Mouse (Mus musculus): ENCODE measurements around the gene Utp4. TPM values are rescaled to one million over a fixed set of nuclear protein-coding genes. Genes with fewer than 3 reads are reported as not detected.

The Utp4 gene
- polyA plus RNA-seq, 1 experiment from 2014 or later: 74.4 TPM

DNA sequence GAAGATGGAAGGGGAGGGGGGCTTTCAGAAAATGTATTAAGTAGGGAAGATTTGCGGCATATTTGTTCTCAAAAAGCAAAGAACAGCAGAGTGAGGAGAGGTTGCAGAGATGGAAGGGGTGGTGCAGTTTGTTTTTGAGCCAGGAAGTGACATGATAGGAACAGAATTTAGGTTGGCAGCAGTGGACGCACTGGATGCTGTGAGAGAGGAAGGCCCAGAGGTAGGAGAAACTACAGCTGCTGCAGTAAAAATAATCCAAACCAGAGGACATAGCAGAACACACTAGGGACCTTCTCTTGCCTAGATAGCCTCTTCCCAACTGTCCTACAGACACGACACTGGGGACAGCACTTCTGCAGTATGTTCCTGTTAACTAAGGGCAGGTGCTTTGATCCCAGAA, 51.3 kb downstream of the Utp4 start:
- H3K27me3 ChIP-seq: no peaks in the 10 kb centered on the region
- ATAC-seq (ENCODE audit: insufficient number of reproducible peaks, insufficient read depth, low FRiP score, low TSS enrichment, low read depth): no peak
- 65% methylated on average over 3 of the region's 3 CpGs for WGBS

DNA sequence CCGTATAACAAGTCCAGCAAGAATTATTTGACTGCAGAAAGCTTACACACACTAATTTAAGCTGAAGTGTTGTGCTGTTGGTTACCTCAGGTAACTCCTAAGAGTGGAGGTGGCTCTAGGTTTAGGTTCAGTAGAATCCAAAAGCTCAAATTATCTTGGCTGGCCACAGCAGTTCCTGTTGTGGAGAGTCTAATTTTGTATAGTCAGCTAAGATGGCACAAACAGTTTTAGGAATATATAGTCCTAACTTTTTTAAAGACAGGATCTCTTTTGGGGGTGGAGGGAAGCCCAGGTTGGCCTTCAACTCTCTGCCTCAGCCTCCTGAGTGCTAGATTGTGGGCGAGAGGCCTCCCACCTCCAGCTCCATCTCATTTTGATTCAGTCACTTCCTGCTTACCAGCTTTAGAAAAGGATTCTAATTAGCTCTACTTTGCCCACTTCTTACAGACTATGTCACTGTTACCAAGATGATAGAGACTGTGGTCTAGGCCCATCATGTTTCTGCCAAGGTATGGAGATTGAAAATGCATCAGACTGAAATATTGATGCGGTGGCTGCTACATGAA, 55.3 kb downstream of the Utp4 start:
- Histone ChIP-seq H3K9ac (no peak overlapping the region), H3K4me1 (peaks cover 3% of the 10 kb centered on the region; the same call in 1 of the 2 replicates), H3K27ac (no peak overlapping the region), H3K27me3 (no peaks in the 10 kb centered on the region), H3K4me3 (no peak overlapping the region), H3K9me3 (no peaks in the 10 kb centered on the region), H3K36me3 (0 out of 2 replicates have a peak, but pooled peaks cover 3% of the 10 kb centered on the region), H3K4me2 (no peak overlapping the region)
- no peak for ATAC-seq (ENCODE audit: insufficient number of reproducible peaks, insufficient read depth, low FRiP score, low TSS enrichment, low read depth)
- WGBS: 85% methylated on average over 3 of the region's 3 CpGs

More for the DNA sequence above, 51.3 kb downstream of the Utp4 start:
- H3K27ac ChIP-seq: no peak overlapping the region
- H3K4me1 ChIP-seq: peaks cover under 1% of the 10 kb centered on the region
- no peak overlapping the region for H3K9ac ChIP-seq
- H3K9me3 ChIP-seq: no peaks in the 10 kb centered on the region
- no peak overlapping the region for H3K4me2 ChIP-seq
- no peak overlapping the region for H3K4me3 ChIP-seq
- H3K36me3 ChIP-seq: no peaks in the 10 kb centered on the region

DNA sequence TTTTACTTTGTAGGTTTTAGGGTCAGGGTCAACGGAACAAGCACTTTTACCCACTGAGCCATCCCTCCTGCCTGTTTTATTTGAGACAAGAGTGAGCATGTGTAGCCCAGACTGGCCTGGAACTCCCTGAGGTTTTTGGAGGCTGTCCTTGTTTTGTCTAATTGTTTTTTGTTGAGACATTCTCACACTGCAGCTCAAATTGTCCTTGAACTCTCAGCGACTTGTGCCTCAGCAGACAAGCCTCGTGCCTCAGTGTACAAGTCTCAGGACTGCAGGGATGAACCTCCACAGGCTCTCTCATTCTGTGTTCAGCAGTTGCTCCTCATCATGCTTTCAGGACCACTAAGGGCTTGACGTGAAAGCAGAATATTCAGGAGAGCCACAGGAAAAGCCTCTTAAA, 58.3 kb downstream of the Utp4 start:
- no peaks in the 10 kb centered on the region for H3K27me3 ChIP-seq
- peaks cover 3% of the 10 kb centered on the region; the same call in 1 of the 2 replicates for H3K4me1 ChIP-seq
- H3K9me3 ChIP-seq: no peaks in the 10 kb centered on the region
- H3K27ac ChIP-seq: no peak overlapping the region
- no peak overlapping the region for H3K4me3 ChIP-seq
- H3K4me2 ChIP-seq: no peak overlapping the region
- WGBS: 64% methylated on average over 4 of the region's 4 CpGs
- no peak overlapping the region for H3K9ac ChIP-seq
- no peak for ATAC-seq (ENCODE audit: insufficient number of reproducible peaks, insufficient read depth, low FRiP score, low TSS enrichment, low read depth)
- 0 out of 2 replicates have a peak, but pooled peaks cover 3% of the 10 kb centered on the region for H3K36me3 ChIP-seq

DNA sequence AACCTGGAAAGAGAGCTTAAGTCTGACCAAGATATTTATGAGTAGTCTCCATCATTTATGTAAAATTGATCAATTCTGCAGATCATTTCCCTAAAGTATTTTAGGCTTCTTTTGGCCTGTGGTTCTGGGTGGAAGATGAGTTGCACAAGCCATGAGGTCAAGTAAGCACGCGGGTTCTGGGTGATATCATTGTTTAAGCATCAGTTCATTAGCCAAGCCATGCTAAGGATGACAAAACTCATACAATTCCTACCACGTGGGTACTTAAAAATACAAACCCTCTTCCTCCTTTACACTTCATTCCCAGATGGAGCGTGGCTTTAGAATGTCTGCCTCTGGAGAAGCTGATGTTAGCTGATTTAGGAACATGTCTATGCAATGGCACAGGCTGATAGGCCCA, 60.1 kb downstream of the Utp4 start:
- no peak overlapping the region for H3K4me2 ChIP-seq
- H3K4me1 ChIP-seq: peaks cover 3% of the 10 kb centered on the region; the same call in 1 of the 2 replicates
- ATAC-seq (ENCODE audit: insufficient number of reproducible peaks, insufficient read depth, low FRiP score, low TSS enrichment, low read depth): no peak
- no peak overlapping the region for H3K9ac ChIP-seq
- H3K9me3 ChIP-seq: no peaks in the 10 kb centered on the region
- no peak overlapping the region for H3K4me3 ChIP-seq
- 81% methylated on average over 4 of the region's 4 CpGs for WGBS
- no peaks in the 10 kb centered on the region for H3K27me3 ChIP-seq
- no peak overlapping the region for H3K27ac ChIP-seq
- 0 out of 2 replicates have a peak, but pooled peaks cover 3% of the 10 kb centered on the region for H3K36me3 ChIP-seq

DNA sequence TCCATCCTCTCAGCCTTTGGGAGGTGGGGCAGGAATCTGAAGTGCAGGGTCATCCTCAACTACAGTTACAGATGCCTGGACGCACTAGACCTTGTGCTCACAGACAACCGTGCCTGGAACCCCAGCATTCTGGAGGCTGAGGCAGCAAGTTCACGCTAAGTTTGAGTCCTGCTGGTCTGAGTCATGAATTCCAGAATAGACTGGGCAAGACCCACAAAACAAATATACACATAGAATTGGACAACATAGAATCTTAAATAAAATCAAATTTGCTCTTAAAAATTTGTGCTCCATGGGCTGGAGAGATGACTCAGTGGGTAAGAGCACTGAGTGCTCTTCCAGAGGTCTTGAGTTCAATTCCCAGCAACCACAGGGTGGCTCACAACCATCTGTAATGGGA, 63.6 kb downstream of the Utp4 start:
- H3K9me3 ChIP-seq: no peaks in the 10 kb centered on the region
- no peaks in the 10 kb centered on the region for H3K4me1 ChIP-seq
- H3K27ac ChIP-seq: no peak overlapping the region
- no peaks in the 10 kb centered on the region for H3K27me3 ChIP-seq
- no peak overlapping the region for H3K4me3 ChIP-seq
- WGBS: 89% methylated on average over 3 of the region's 3 CpGs
- no peak overlapping the region for H3K9ac ChIP-seq
- H3K36me3 ChIP-seq: no peaks in the 10 kb centered on the region
- no peak for ATAC-seq (ENCODE audit: insufficient number of reproducible peaks, insufficient read depth, low FRiP score, low TSS enrichment, low read depth)
- no peak overlapping the region for H3K4me2 ChIP-seq

DNA sequence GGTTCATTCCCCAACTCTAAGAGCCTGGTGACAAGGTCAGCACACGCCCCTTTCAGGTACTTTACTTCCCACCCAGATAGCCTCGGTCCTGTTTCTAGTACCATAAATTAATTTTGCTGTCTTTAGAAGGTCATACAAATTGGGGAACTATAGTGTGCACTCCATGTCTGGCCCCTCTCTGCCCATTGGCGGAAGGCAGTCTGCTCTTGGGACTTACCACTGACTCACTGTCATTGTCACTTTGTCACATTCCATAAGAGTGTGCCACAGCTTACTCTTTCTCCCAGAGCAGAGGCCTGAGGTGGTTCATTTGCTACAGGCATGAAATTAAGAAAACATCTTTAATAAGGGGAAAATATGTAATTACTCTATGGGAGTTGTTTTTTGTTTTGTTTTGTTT, 64.8 kb downstream of the Utp4 start:
- no peaks in the 10 kb centered on the region for H3K9me3 ChIP-seq
- H3K27ac ChIP-seq: no peak overlapping the region
- WGBS: 87% methylated on average over 3 of the region's 3 CpGs
- no peak overlapping the region for H3K4me3 ChIP-seq
- peaks cover 6% of the 10 kb centered on the region for H3K4me1 ChIP-seq
- no peak for ATAC-seq (ENCODE audit: insufficient number of reproducible peaks, insufficient read depth, low FRiP score, low TSS enrichment, low read depth)
- no peaks in the 10 kb centered on the region for H3K27me3 ChIP-seq
- H3K36me3 ChIP-seq: no peaks in the 10 kb centered on the region
- no peak overlapping the region for H3K4me2 ChIP-seq
- no peak overlapping the region for H3K9ac ChIP-seq

DNA sequence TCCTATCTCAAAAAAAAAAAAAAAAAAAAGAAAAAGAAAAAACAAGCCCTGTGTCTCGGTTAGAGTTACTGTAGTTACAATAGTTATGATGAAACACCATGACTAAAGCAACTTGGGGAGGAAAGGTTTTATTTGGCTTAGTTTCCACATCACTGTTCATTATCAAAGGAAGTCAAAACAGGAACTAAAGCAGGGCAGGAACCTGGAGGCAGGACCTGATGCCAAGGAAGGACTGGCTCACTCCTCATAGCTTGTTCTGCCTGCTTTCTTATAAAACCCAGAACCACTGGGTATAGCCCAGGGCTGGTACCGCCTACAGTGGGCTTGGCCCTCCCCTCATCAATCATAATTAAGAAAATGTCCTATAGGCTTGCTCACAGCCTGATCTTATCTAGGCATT, 66.2 kb downstream of the Utp4 start:
- 74% methylated on average over 2 of the region's 2 CpGs for WGBS
- H3K27ac ChIP-seq: no peak overlapping the region
- H3K4me3 ChIP-seq: no peak overlapping the region
- no peak overlapping the region for H3K9ac ChIP-seq
- H3K4me1 ChIP-seq: peaks cover 10% of the 10 kb centered on the region
- no peak for ATAC-seq (ENCODE audit: insufficient number of reproducible peaks, insufficient read depth, low FRiP score, low TSS enrichment, low read depth)
- no peaks in the 10 kb centered on the region for H3K36me3 ChIP-seq
- no peaks in the 10 kb centered on the region for H3K27me3 ChIP-seq
- H3K4me2 ChIP-seq: no peak overlapping the region
- no peaks in the 10 kb centered on the region for H3K9me3 ChIP-seq

DNA sequence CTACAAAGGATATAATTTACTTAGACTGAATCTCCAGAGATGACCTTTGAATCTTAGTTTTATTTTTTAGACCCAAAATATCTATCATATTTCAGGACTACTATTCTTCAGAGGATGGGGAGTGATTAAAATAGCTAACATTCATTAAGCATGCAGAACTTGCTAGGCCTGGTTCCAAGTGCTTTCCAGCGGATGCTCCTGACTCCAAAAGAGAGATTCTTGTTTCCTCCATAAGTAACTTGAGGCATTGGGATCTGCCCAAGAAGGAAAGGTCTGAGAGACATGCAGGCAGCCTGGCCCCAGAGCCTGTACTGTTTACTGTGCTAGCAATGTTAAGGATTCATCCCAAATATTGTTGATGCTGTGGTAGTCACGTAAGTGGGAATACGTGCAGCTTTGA, 68.9 kb downstream of the Utp4 start:
- Histone ChIP-seq H3K27me3 (no peaks in the 10 kb centered on the region), H3K36me3 (no peaks in the 10 kb centered on the region), H3K27ac (no peak overlapping the region), H3K4me1 (peaks cover 10% of the 10 kb centered on the region), H3K9me3 (no peaks in the 10 kb centered on the region), H3K9ac (no peak overlapping the region), H3K4me3 (no peak overlapping the region), H3K4me2 (no peak overlapping the region)
- no peak for ATAC-seq (ENCODE audit: insufficient number of reproducible peaks, insufficient read depth, low FRiP score, low TSS enrichment, low read depth)
- WGBS: 70% methylated on average over 3 of the region's 3 CpGs

DNA sequence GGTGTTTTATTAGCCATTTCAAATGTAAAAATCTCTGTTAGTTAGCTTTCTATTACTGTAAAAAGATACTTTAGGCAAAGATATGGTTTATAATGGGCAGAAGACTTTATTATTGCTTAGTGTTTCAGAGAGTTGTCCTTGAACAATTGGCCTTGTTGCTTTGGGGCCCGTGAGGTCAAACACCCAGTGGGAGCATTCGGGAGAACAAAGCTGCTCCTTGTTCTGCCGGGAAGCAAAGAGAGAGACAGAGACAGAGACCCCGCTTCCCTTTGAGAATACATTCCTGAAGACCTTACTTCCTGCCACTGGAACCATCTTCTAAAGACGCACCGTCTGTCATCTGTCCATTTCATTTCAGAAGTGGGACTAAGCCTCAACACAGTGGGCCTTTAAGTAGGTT, 69.9 kb downstream of the Utp4 start:
- Histone ChIP-seq H3K27me3 (no peaks in the 10 kb centered on the region), H3K4me2 (no peak overlapping the region), H3K27ac (no peak overlapping the region), H3K36me3 (no peaks in the 10 kb centered on the region), H3K9ac (no peak overlapping the region), H3K9me3 (no peaks in the 10 kb centered on the region), H3K4me1 (peaks cover 10% of the 10 kb centered on the region), H3K4me3 (no peak overlapping the region)
- ATAC-seq (ENCODE audit: insufficient number of reproducible peaks, insufficient read depth, low FRiP score, low TSS enrichment, low read depth): no peak
- 31% methylated on average over 6 of the region's 6 CpGs for WGBS

DNA sequence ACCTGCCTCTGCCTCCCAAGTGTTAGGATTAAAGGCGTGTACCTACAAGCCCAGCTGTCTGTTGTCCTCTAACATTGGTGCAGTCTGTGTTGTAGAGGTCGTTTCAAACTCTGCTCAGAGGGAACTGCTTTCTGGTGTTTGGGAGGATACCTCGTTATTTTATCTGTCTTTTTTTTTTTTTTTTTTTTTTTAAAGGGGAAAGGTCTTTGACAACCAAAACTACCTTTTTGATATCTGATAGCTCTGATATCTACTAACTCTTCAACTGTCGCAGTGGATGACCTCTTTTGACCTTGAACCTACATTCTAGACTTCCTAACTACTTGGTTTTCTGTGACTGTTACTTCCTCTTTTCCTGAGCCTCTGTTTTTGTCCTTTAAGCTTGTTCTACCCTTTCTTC, 71.1 kb downstream of the Utp4 start:
- WGBS: 54% methylated on average over 4 of the region's 4 CpGs
- Histone ChIP-seq H3K4me1 (peaks cover 10% of the 10 kb centered on the region), H3K9me3 (no peaks in the 10 kb centered on the region), H3K4me2 (no peak overlapping the region), H3K27me3 (no peaks in the 10 kb centered on the region), H3K4me3 (no peak overlapping the region), H3K9ac (no peak overlapping the region), H3K27ac (no peak overlapping the region), H3K36me3 (no peaks in the 10 kb centered on the region)
- ATAC-seq (ENCODE audit: insufficient number of reproducible peaks, insufficient read depth, low FRiP score, low TSS enrichment, low read depth): no peak

DNA sequence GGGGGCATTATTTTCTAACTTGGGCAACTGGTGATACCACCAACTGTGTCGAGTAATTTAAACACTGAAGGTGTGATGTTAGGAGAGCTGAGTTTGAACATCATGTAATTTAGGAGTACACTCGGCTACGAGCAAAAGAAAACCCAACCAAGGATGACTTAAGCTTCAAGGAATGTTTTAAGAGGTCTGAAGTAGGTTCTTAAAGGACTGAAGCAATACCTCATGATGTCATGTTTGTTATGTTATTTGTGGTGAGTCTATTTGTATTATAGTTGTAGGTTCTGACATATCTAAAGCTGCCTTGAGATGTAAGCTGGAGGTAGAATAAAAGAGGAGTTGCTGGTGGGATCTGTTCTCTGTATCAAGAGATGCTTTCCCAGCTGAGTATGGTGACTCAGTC, 76.5 kb downstream of the Utp4 start:
- 84% methylated on average over 3 of the region's 3 CpGs for WGBS

DNA sequence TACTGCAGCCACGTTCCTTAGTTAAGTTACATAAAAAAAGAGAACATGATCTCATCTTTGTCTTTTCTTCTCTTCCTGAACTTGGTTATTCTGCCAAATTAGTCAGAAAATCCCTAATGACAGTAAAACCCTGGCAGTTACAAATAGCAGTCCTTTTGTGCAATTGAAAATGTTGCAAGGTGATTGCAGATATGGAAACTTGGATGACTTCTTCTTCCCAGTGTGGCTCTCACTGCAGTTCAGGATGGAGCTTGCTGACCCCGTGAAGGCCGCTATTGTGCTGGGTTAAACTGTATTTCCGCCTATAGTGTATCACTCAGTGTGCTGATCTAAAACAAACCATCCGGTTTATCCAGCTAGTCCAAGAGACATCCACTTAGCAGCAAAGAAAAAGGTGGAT, 78.5 kb downstream of the Utp4 start:
- Histone ChIP-seq H3K4me1 (peaks cover 10% of the 10 kb centered on the region; the same call in 1 of the 2 replicates), H3K4me3 (no peak overlapping the region), H3K27ac (no peak overlapping the region), H3K9me3 (no peaks in the 10 kb centered on the region), H3K9ac (no peak overlapping the region), H3K27me3 (no peaks in the 10 kb centered on the region), H3K4me2 (no peak overlapping the region), H3K36me3 (no peaks in the 10 kb centered on the region)
- WGBS: 67% methylated on average over 5 of the region's 5 CpGs
- no peak for ATAC-seq (ENCODE audit: insufficient number of reproducible peaks, insufficient read depth, low FRiP score, low TSS enrichment, low read depth)

More for the DNA sequence above, 76.5 kb downstream of the Utp4 start:
- Histone ChIP-seq H3K4me2 (no peak overlapping the region), H3K9me3 (no peaks in the 10 kb centered on the region), H3K27me3 (no peaks in the 10 kb centered on the region), H3K27ac (no peak overlapping the region), H3K4me1 (peaks cover 3% of the 10 kb centered on the region; the same call in 1 of the 2 replicates), H3K9ac (no peak overlapping the region), H3K36me3 (no peaks in the 10 kb centered on the region), H3K4me3 (no peak overlapping the region)
- no peak for ATAC-seq (ENCODE audit: insufficient number of reproducible peaks, insufficient read depth, low FRiP score, low TSS enrichment, low read depth)

Data from embryonic facial prominence, embryonic 13.5 days (tissue).